In genomic region chrX:13347027-13347840, GRCm38 (mm10) we compare ENCODE assay signal across 8 mouse cellular contexts.
DNase-seq lines count a peak whose midpoint lies in the region; ATAC-seq and TF ChIP-seq lines count a peak whose summit lies in the region.

No protein-coding gene starts in this region.

- H3K4me2 ChIP-seq in forebrain, embryonic 12.5 days = peak overlapping the region; percentile 54
- H3K4me2 ChIP-seq in heart, postnatal 0 days (ENCODE audit: low read depth, low read length) = peak overlapping the region; percentile 64
- peak overlapping the region; percentile 55 for H3K4me2 ChIP-seq in liver, embryonic 16.5 days (ENCODE audit: low read depth, low read length)
- peak overlapping the region; percentile 59 for H3K4me2 ChIP-seq in neural tube, embryonic 12.5 days (replicated peaks)

- no peaks in the 10 kb centered on the region for H3K36me3 ChIP-seq in forebrain, embryonic 12.5 days (replicated peaks)
- H3K36me3 ChIP-seq in heart, postnatal 0 days (replicated peaks; ENCODE audit: control insufficient read depth, insufficient read depth, low read length) = no peaks in the 10 kb centered on the region
- no peaks in the 10 kb centered on the region for H3K36me3 ChIP-seq in liver, embryonic 16.5 days (ENCODE audit: control insufficient read depth, insufficient read depth)
- no peaks in the 10 kb centered on the region for H3K36me3 ChIP-seq in neural tube, embryonic 12.5 days

- peak; percentile 86 for DNase-seq in brain, embryonic 18.5 days (ENCODE audit: low read depth, low spot score)
- DNase-seq in heart, postnatal 0 days (ENCODE audit: low spot score) = peak; percentile 86
- DNase-seq in kidney, postnatal 4 days = peak; percentile 81 to 90
- DNase-seq in telencephalon, adult 2 months (ENCODE audit: low read depth, low spot score) = peak; percentile 70

- peaks cover 23% of the 10 kb centered on the region for H3K4me1 ChIP-seq in forebrain, embryonic 12.5 days
- no peaks in the 10 kb centered on the region for H3K4me1 ChIP-seq in heart, postnatal 0 days (ENCODE audit: control insufficient read depth, insufficient read depth)
- H3K4me1 ChIP-seq in liver, embryonic 16.5 days (ENCODE audit: control insufficient read depth, low read depth, low read length) = no peaks in the 10 kb centered on the region; the same call in 1 of the 2 replicates
- peaks cover 9% of the 10 kb centered on the region; the same call in 1 of the 2 replicates for H3K4me1 ChIP-seq in neural tube, embryonic 12.5 days

- TF ChIP-seq CTCF in heart, postnatal 0 days (IDR thresholded peaks at IDR 0.05; ENCODE audit: low read depth) = no peak

- TF ChIP-seq EP300 in heart, postnatal 0 days (IDR thresholded peaks at IDR 0.05; ENCODE audit: low read depth) = peak; percentile 59; the same call in 1 of the 2 replicates

- peaks cover 33% of the 10 kb centered on the region for H3K27me3 ChIP-seq in forebrain, embryonic 12.5 days
- peaks cover 6% of the 10 kb centered on the region; the same call in 1 of the 2 replicates for H3K27me3 ChIP-seq in heart, postnatal 0 days (ENCODE audit: control insufficient read depth, insufficient read depth, low read length)
- no peaks in the 10 kb centered on the region; the same call in 1 of the 2 replicates for H3K27me3 ChIP-seq in liver, embryonic 16.5 days (ENCODE audit: control insufficient read depth, insufficient read depth, low read depth, low read length)
- H3K27me3 ChIP-seq in neural tube, embryonic 12.5 days (replicated peaks) = no peaks in the 10 kb centered on the region

- WGBS in forebrain, embryonic 12.5 days = 6% methylated on average over 27 of the region's 27 CpGs
- 9% methylated on average over 27 of the region's 27 CpGs for whole genome bisulfite sequencing in heart, postnatal 0 days
- 9% methylated on average over 26 of the region's 27 CpGs for WGBS in liver, embryonic 16.5 days (ENCODE audit: insufficient replicate concordance)
- WGBS in neural tube, embryonic 12.5 days = 6% methylated on average over 27 of the region's 27 CpGs

- H3K9ac ChIP-seq in forebrain, embryonic 12.5 days = peak overlapping the region; percentile 36
- peak overlapping the region; percentile 57 for H3K9ac ChIP-seq in heart, postnatal 0 days (replicated peaks; ENCODE audit: low read depth, low read length)
- peak overlapping the region; percentile 5; the same call in 1 of the 2 replicates for H3K9ac ChIP-seq in liver, embryonic 16.5 days (ENCODE audit: low read depth, low read length)
- H3K9ac ChIP-seq in neural tube, embryonic 12.5 days = peak overlapping the region; percentile 48

- ATAC-seq in CD4-positive, CD25-positive, alpha-beta regulatory T cell, adult 4 months = peak; percentile 80
- ATAC-seq in forebrain, embryonic 12.5 days (ENCODE audit: low FRiP score) = peak; percentile 93
- ATAC-seq in heart, postnatal 0 days (ENCODE audit: insufficient read depth, low read depth) = peak; percentile 93
- peak; percentile 82 for ATAC-seq in liver, embryonic 16.5 days (ENCODE audit: low read depth)
- ATAC-seq in neural tube, embryonic 12.5 days (ENCODE audit: low FRiP score, low read depth) = peak; percentile 90

- peak overlapping the region; percentile 95 for H3K27ac ChIP-seq in forebrain, embryonic 12.5 days
- H3K27ac ChIP-seq in heart, postnatal 0 days (ENCODE audit: low read depth) = peak overlapping the region; percentile 93
- peak overlapping the region; percentile 66 for H3K27ac ChIP-seq in liver, embryonic 16.5 days (ENCODE audit: low read length)
- H3K27ac ChIP-seq in neural tube, embryonic 12.5 days = peak overlapping the region; percentile 81

- no peaks in the 10 kb centered on the region for H3K9me3 ChIP-seq in forebrain, embryonic 12.5 days
- H3K9me3 ChIP-seq in heart, postnatal 0 days (replicated peaks; ENCODE audit: control insufficient read depth, low read length) = no peaks in the 10 kb centered on the region
- no peaks in the 10 kb centered on the region for H3K9me3 ChIP-seq in liver, embryonic 16.5 days (replicated peaks; ENCODE audit: control insufficient read depth, low read length)
- H3K9me3 ChIP-seq in neural tube, embryonic 12.5 days = no peaks in the 10 kb centered on the region

- peak overlapping the region; percentile 38 for H3K4me3 ChIP-seq in forebrain, embryonic 12.5 days (replicated peaks)
- H3K4me3 ChIP-seq in heart, postnatal 0 days (ENCODE audit: low read depth, low read length) = peak overlapping the region; percentile 52
- H3K4me3 ChIP-seq in liver, embryonic 16.5 days (ENCODE audit: low read depth, low read length) = peak overlapping the region; percentile 49
- H3K4me3 ChIP-seq in neural tube, embryonic 12.5 days = peak overlapping the region; percentile 29

Comparison
In these comparisons a context has a peak if more than half of its experiments do, and no peak if none do; other contexts are left out.
1. Peak in every context shown above with its lines: DNase-seq, ATAC-seq, H3K4me3 ChIP-seq and H3K27ac ChIP-seq.
2. H3K9ac ChIP-seq: peak in every context shown above with its lines; median percentile 57 in heart, postnatal 0 days; 48 in neural tube, embryonic 12.5 days; 36 in forebrain, embryonic 12.5 days; 5 in liver, embryonic 16.5 days.